ENCODE assay signal across 14 mouse cellular contexts in the genomic region with DNA sequence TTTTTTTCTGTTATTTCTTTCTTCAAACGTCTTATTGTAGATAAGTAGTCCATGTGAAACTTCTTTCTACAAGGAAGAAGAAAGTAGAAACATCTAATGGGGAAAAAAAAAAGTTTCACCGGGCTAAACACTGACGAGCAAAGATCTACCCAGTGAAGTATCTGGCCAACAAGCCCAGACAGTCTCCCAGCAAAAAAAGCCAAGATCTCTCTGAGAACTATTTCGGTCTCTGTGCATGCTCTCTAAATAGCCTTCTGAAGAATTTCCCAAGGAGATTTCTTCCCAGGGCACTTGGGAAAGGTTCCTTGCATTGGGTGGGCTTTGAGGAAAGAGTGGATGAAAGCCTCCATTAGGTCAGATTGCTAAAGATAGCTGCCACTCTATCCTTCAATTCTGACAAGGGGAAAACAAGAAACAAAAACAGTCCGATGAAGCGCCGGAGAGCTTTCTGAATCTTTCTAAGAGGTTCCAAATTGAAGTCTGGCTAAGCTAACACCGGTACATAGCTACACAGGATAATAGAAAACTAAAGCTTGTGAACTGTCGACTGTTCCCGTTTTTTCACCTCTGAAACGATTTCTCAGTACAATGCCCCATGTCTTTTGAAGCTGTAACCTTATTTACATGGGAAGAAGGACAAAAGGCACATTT.
DNase-seq lines count a peak whose midpoint lies in the region; ATAC-seq lines count a peak whose summit lies in the region.
"Had no signal": no experiment of that assay in that cellular context is flagged by ENCODE, and none has a peak within 500 bp of the region (broad histone marks: within the 10 kb centered on the region; RNA-seq: fewer than 3 reads in every experiment).

No protein-coding gene starts in this region.

- no peaks in the 10 kb centered on the region for H3K36me3 ChIP-seq in midbrain, embryonic 10.5 days
- no peaks in the 10 kb centered on the region for H3K36me3 ChIP-seq in midbrain, embryonic 11.5 days (ENCODE audit: control insufficient read depth, insufficient read depth, low read length)
- no peaks in the 10 kb centered on the region for H3K36me3 ChIP-seq in heart, embryonic 16.5 days (ENCODE audit: control insufficient read depth, insufficient read depth)
- H3K36me3 ChIP-seq: limb, embryonic 15.5 days had no signal

- peak; percentile 10 to 35 for DNase-seq in frontal cortex, adult 2 months (ENCODE audit: extremely low spot score in 1 of 2, low spot score in 1 of 2)
- no peak for DNase-seq in frontal cortex, postnatal 10 days (ENCODE audit: low spot score in 2 of 2)
- no peak for DNase-seq in midbrain, embryonic 10.5 days (ENCODE audit: low spot score)
- no peak for DNase-seq in midbrain, embryonic 11.5 days (ENCODE audit: low spot score, missing footprints)
- DNase-seq in telencephalon, adult 2 months (ENCODE audit: low read depth, low spot score), result peak; percentile 66
- DNase-seq in adrenal gland, postnatal 4 days (ENCODE audit: low spot score in 2 of 2), result no peak
- DNase-seq in Muller cell, postnatal 12 days (ENCODE audit: inconsistent ontology term), result no peak
- DNase-seq: adrenal gland, postnatal 10 days; cerebellum, postnatal 10 days had no signal

- H3K4me3 ChIP-seq in midbrain, embryonic 10.5 days, result no peak overlapping the region
- no peak overlapping the region for H3K4me3 ChIP-seq in midbrain, embryonic 11.5 days (ENCODE audit: low read depth, low read length)
- H3K4me3 ChIP-seq in heart, embryonic 16.5 days (ENCODE audit: low read length), result peak overlapping the region; percentile 47
- H3K4me3 ChIP-seq: limb, embryonic 15.5 days; megakaryocyte, embryonic 14.5 days had no signal

- no peaks in the 10 kb centered on the region for H3K27me3 ChIP-seq in midbrain, embryonic 10.5 days (ENCODE audit: low read depth, poor library complexity, severe bottlenecking)
- no peaks in the 10 kb centered on the region for H3K27me3 ChIP-seq in midbrain, embryonic 11.5 days (ENCODE audit: control insufficient read depth, insufficient read depth, low read length)
- H3K27me3 ChIP-seq in heart, embryonic 16.5 days (ENCODE audit: control insufficient read depth, insufficient read depth, low read length), result no peaks in the 10 kb centered on the region
- H3K27me3 ChIP-seq: limb, embryonic 15.5 days; megakaryocyte, embryonic 14.5 days had no signal

- H3K9ac ChIP-seq in midbrain, embryonic 11.5 days (ENCODE audit: low read length), result no peak overlapping the region
- peak overlapping the region; percentile 67 for H3K9ac ChIP-seq in heart, embryonic 16.5 days (ENCODE audit: low read length)
- H3K9ac ChIP-seq: limb, embryonic 15.5 days had no signal

- H3K9me3 ChIP-seq in midbrain, embryonic 10.5 days (replicated peaks), result no peaks in the 10 kb centered on the region
- no peaks in the 10 kb centered on the region for H3K9me3 ChIP-seq in midbrain, embryonic 11.5 days (ENCODE audit: control insufficient read depth, low read length)
- H3K9me3 ChIP-seq in heart, embryonic 16.5 days (replicated peaks; ENCODE audit: control insufficient read depth, low read length), result no peaks in the 10 kb centered on the region
- H3K9me3 ChIP-seq: limb, embryonic 15.5 days; megakaryocyte, embryonic 14.5 days had no signal

- no peak overlapping the region for H3K4me2 ChIP-seq in midbrain, embryonic 11.5 days
- peak overlapping the region; percentile 66 for H3K4me2 ChIP-seq in heart, embryonic 16.5 days (ENCODE audit: low read depth, low read length)
- H3K4me2 ChIP-seq: limb, embryonic 15.5 days had no signal

- 66% methylated on average over 11 of the region's 11 CpGs for whole genome bisulfite sequencing in midbrain, embryonic 10.5 days
- 64% methylated on average over 11 of the region's 11 CpGs for WGBS in midbrain, embryonic 11.5 days
- WGBS in heart, embryonic 16.5 days, result 25% methylated on average over 11 of the region's 11 CpGs

- ATAC-seq in midbrain, embryonic 11.5 days (ENCODE audit: low FRiP score), result no peak
- ATAC-seq in heart, embryonic 16.5 days (replicated peaks; ENCODE audit: extremely low read depth, insufficient read depth, low FRiP score), result no peak
- ATAC-seq: intestine, embryonic 16.5 days; Patski had no signal

- peak overlapping the region; percentile 23; the same call in 1 of the 2 replicates for H3K27ac ChIP-seq in midbrain, embryonic 10.5 days (replicated peaks)
- no peak overlapping the region for H3K27ac ChIP-seq in midbrain, embryonic 11.5 days (ENCODE audit: low read depth, low read length)
- H3K27ac ChIP-seq in heart, embryonic 16.5 days (ENCODE audit: low read length), result peak overlapping the region; percentile 35
- H3K27ac ChIP-seq: limb, embryonic 15.5 days had no signal

- peaks cover 8% of the 10 kb centered on the region for H3K4me1 ChIP-seq in midbrain, embryonic 10.5 days
- no peaks in the 10 kb centered on the region for H3K4me1 ChIP-seq in midbrain, embryonic 11.5 days (ENCODE audit: control insufficient read depth, insufficient read depth, low read length)
- no peaks in the 10 kb centered on the region; the same call in 1 of the 2 replicates for H3K4me1 ChIP-seq in heart, embryonic 16.5 days (ENCODE audit: control insufficient read depth, insufficient read depth, low read length)
- H3K4me1 ChIP-seq: limb, embryonic 15.5 days; megakaryocyte, embryonic 14.5 days had no signal

Comparison
In these comparisons a context has a peak if more than half of its experiments do, and no peak if none do; other contexts are left out.
1. DNase-seq: peak in frontal cortex, adult 2 months (2 of 2) and telencephalon, adult 2 months (single experiment); none in frontal cortex, postnatal 10 days (0 of 2), midbrain, embryonic 10.5 days (single experiment), midbrain, embryonic 11.5 days (single experiment), adrenal gland, postnatal 4 days (0 of 2) and Muller cell, postnatal 12 days (single experiment).